Mouse (Mus musculus) MEL (cell line): Measurements from ENCODE around the gene E130116L18Rik. TPM values are rescaled to one million over a fixed set of nuclear protein-coding genes. Genes with fewer than 3 reads are reported as not detected.
A peak's percentile ranks its signal among the peaks of the same experiment; 100 is the strongest.
"Not testable (repeated sequence)": the region's sequence is repeated elsewhere in the genome, so short reads cannot be mapped to it uniquely, and the experiment has no call there.

Experiments
- DNase-seq: peaks from one replicate; pipeline ENCODE4 v3.0.0; 2011; ENCODE audit warnings: low read depth, low spot score
- H3K27ac ChIP-seq: 2 replicates; pipeline ENCODE4 v1.5.1; 2012; ENCODE audit warnings: low read depth, mild to moderate bottlenecking, control low read depth, low read length, moderate library complexity; ENCODE audit not compliant: control insufficient read depth
- H3K27me3 ChIP-seq, 2 experiments: fragments of 150-350 bp in 1 of 2; sonication (generic) in 1 of 2; 2 replicates each; pipeline ENCODE4 v1.6.1; 2012; ENCODE audit warnings: low read length in 2 of 2, mild to moderate bottlenecking in 2 of 2, improper control_type of control experiment in 1 of 2, moderate library complexity in 1 of 2; ENCODE audit not compliant: insufficient read depth in 2 of 2, control insufficient read depth in 1 of 2
- H3K36me3 ChIP-seq, 2 experiments: 2 replicates each; pipeline ENCODE4 v1.6.1; 2012 to 2014; ENCODE audit warnings: low read length in 2 of 2, improper control_type of control experiment in 1 of 2, inconsistent platforms in 1 of 2, mild to moderate bottlenecking in 1 of 2; ENCODE audit not compliant: insufficient read depth in 2 of 2, control insufficient read depth in 1 of 2
- H3K4me1 ChIP-seq, 2 experiments: fragments of 150-350 bp in 1 of 2; sonication (generic) in 1 of 2; 2 replicates each; pipeline ENCODE4 v1.6.1; 2012; ENCODE audit warnings: low read length in 2 of 2, improper control_type of control experiment in 1 of 2, mild to moderate bottlenecking in 1 of 2; ENCODE audit not compliant: insufficient read depth in 2 of 2, control insufficient read depth in 1 of 2
- H3K4me3 ChIP-seq, 2 experiments: fragments of 150-350 bp in 1 of 2; sonication (generic) in 1 of 2; 2 replicates each; pipeline ENCODE4 v1.5.1; 2012; ENCODE audit warnings: low read depth in 2 of 2, low read length in 2 of 2, mild to moderate bottlenecking in 2 of 2, moderate library complexity in 2 of 2, control low read depth in 1 of 2, improper control_type of control experiment in 1 of 2; ENCODE audit not compliant: control insufficient read depth in 1 of 2, insufficient read depth in 1 of 2
- H3K79me2 ChIP-seq: 2 replicates; pipeline ENCODE4 v1.6.1; 2012; ENCODE audit warnings: mild to moderate bottlenecking, low read length, moderate library complexity; ENCODE audit not compliant: control insufficient read depth, poor library complexity, insufficient read depth
- H3K9ac ChIP-seq: 2 replicates; pipeline ENCODE4 v1.6.1; 2012; ENCODE audit warnings: low read depth, mild to moderate bottlenecking, control low read depth, low read length, moderate library complexity; ENCODE audit not compliant: control insufficient read depth, poor library complexity, severe bottlenecking
- H3K9me3 ChIP-seq: fragments of 150-350 bp; sonication (generic); replicated peaks from 2 replicates; pipeline ENCODE4 v1.6.1; 2012; ENCODE audit warnings: mild to moderate bottlenecking, low read length, improper control_type of control experiment, moderate library complexity; ENCODE audit not compliant: insufficient read depth
- BHLHE40 ChIP-seq: IDR thresholded peaks from 2 replicates; pipeline ENCODE4 v1.6.1; 2012; ENCODE audit warnings: low read depth, mild to moderate bottlenecking, inconsistent platforms, low read length, improper control_type of control experiment, borderline replicate concordance
- CHD1 ChIP-seq: IDR thresholded peaks from 2 replicates; pipeline ENCODE4 v1.6.1; 2012; ENCODE audit warnings: low read depth, mild to moderate bottlenecking, inconsistent platforms, low read length, improper control_type of control experiment
- CHD2 ChIP-seq: IDR thresholded peaks from 2 replicates; pipeline ENCODE4 v1.6.1; 2011; ENCODE audit warnings: low read length, improper control_type of control experiment
- CTCF ChIP-seq, 3 experiments: IDR thresholded peaks in 2 of 3; conservative IDR thresholded peaks in 1 of 3; 2 replicates each; pipeline ENCODE4 v1.5.1; 2011 to 2012; ENCODE audit warnings: low read length in 3 of 3, low read depth in 2 of 3, mild to moderate bottlenecking in 2 of 3, improper control_type of control experiment in 1 of 3, inconsistent platforms in 1 of 3, mixed read lengths in 1 of 3, moderate library complexity in 1 of 3; ENCODE audit not compliant: control insufficient read depth in 1 of 3, insufficient read depth in 1 of 3, poor library complexity in 1 of 3, severe bottlenecking in 1 of 3
- E2F4 ChIP-seq: IDR thresholded peaks from 2 replicates; pipeline ENCODE4 v1.6.1; 2011; ENCODE audit warnings: low read depth, low read length, improper control_type of control experiment, borderline replicate concordance
- EP300 ChIP-seq, 2 experiments: IDR thresholded peaks; 2 replicates each; pipeline ENCODE4 v1.6.1; 2011; ENCODE audit warnings: improper control_type of control experiment in 2 of 2, low read length in 2 of 2, low read depth in 1 of 2, mild to moderate bottlenecking in 1 of 2
- GATA1 ChIP-seq: IDR thresholded peaks from 2 replicates; pipeline ENCODE4 v1.6.1; 2011; ENCODE audit warnings: low read depth, low read length, improper control_type of control experiment
- HCFC1 ChIP-seq: IDR thresholded peaks from 2 replicates; pipeline ENCODE4 v1.6.1; 2012; ENCODE audit warnings: low read depth, mild to moderate bottlenecking, inconsistent platforms, low read length, improper control_type of control experiment, moderate library complexity
- MAX ChIP-seq: IDR thresholded peaks from 2 replicates; pipeline ENCODE4 v1.6.1; 2011; ENCODE audit warnings: low read length, improper control_type of control experiment
- MYB ChIP-seq: IDR thresholded peaks from 2 replicates; pipeline ENCODE4 v1.6.1; 2011; ENCODE audit warnings: mild to moderate bottlenecking, low read depth, low read length, improper control_type of control experiment
- MYC ChIP-seq: IDR thresholded peaks from 2 replicates; pipeline ENCODE4 v1.6.1; 2011; ENCODE audit warnings: low read depth, mild to moderate bottlenecking, low read length, improper control_type of control experiment, moderate library complexity
- NRF1 ChIP-seq: IDR thresholded peaks from 2 replicates; pipeline ENCODE4 v1.6.1; 2014; ENCODE audit warnings: low read depth, mild to moderate bottlenecking, inconsistent platforms, low read length, improper control_type of control experiment, moderate library complexity; ENCODE audit not compliant: poor library complexity, insufficient read depth, severe bottlenecking
- POLR2A ChIP-seq, 2 experiments: IDR thresholded peaks; 2 replicates each; pipeline ENCODE4 v1.6.1; 2011 to 2012; ENCODE audit warnings: low read length in 2 of 2, mild to moderate bottlenecking in 2 of 2, control low read depth in 1 of 2, improper control_type of control experiment in 1 of 2, low read depth in 1 of 2, moderate library complexity in 1 of 2; ENCODE audit not compliant: control insufficient read depth in 1 of 2, insufficient read depth in 1 of 2, poor library complexity in 1 of 2
- RAD21 ChIP-seq: IDR thresholded peaks from 2 replicates; pipeline ENCODE4 v1.6.1; 2011; ENCODE audit warnings: mild to moderate bottlenecking, low read depth, low read length, improper control_type of control experiment
- RCOR1 ChIP-seq: IDR thresholded peaks from 2 replicates; pipeline ENCODE4 v1.6.1; 2012; ENCODE audit warnings: low read depth, mild to moderate bottlenecking, inconsistent platforms, low read length, improper control_type of control experiment
- SMC3 ChIP-seq: IDR thresholded peaks from 2 replicates; pipeline ENCODE4 v1.6.1; 2011; ENCODE audit warnings: low read depth, low read length, improper control_type of control experiment
- TBP ChIP-seq: IDR thresholded peaks from 2 replicates; pipeline ENCODE4 v1.8.0; 2011; ENCODE audit warnings: low read depth, low read length, improper control_type of control experiment
- TCF12 ChIP-seq: IDR thresholded peaks from 2 replicates; pipeline ENCODE4 v1.6.1; 2014; ENCODE audit warnings: low read depth, mild to moderate bottlenecking, inconsistent platforms, low read length, improper control_type of control experiment, moderate library complexity
- USF2 ChIP-seq, 2 experiments: IDR thresholded peaks; 2 replicates each; pipeline ENCODE4 v1.6.1; 2011 to 2012; ENCODE audit warnings: improper control_type of control experiment in 2 of 2, low read length in 2 of 2, borderline replicate concordance in 1 of 2, inconsistent platforms in 1 of 2, low read depth in 1 of 2, mild to moderate bottlenecking in 1 of 2; ENCODE audit not compliant: insufficient read depth in 1 of 2
- ZC3H11A ChIP-seq: IDR thresholded peaks from 2 replicates; pipeline ENCODE4 v1.6.1; 2012; ENCODE audit warnings: low read depth, mild to moderate bottlenecking, inconsistent platforms, low read length, improper control_type of control experiment
- ZMIZ1 ChIP-seq: IDR thresholded peaks from 2 replicates; pipeline ENCODE4 v1.6.1; 2012; ENCODE audit warnings: low read depth, mild to moderate bottlenecking, inconsistent platforms, low read length, improper control_type of control experiment, moderate library complexity
- polyA plus RNA-seq, 2 experiments: library from polyadenylated mRNA; stranded (reverse) in 1 of 2; unstranded in 1 of 2; fragments of >175 nt in 1 of 2; fragments of >200 nt in 1 of 2; gene quantifications; 2 replicates each; pipeline versions ENCODE4 v1.2.1 to v1.2.4; 2012; ENCODE audit warnings: low replicate concordance in 2 of 2, low read depth in 1 of 2; ENCODE audit not compliant: insufficient read length in 2 of 2, insufficient read depth in 1 of 2, missing spikeins in 1 of 2
- total RNA-seq: library from RNA; depleted of rRNA; stranded (reverse); fragments of 300-350 nt; gene quantifications from 2 replicates; pipeline ENCODE4 v1.2.3, GENCODE M21; 2012

The E130116L18Rik gene
- total and polyA plus RNA-seq, 3 experiments: not detected

GRCm38 (mm10) chr5:25181004-25181531 lies 41.9 kb downstream of the E130116L18Rik start, which contains the start of gene Galntl5:
Galntl5 (plus strand) TSS chr5:25181460.
- Histone ChIP-seq H3K79me2 (no peaks in the 10 kb centered on the region), H3K9me3 (no peaks in the 10 kb centered on the region), H3K4me3 (no peak within 1 kb of the TSS), H3K27me3 (peaks cover 3 to 6% of the 10 kb centered on the region in 2 experiments; a peak in 3 of 4 replicates), H3K9ac (no peak within 1 kb of the TSS), H3K4me1 (no peaks in the 10 kb centered on the region), H3K36me3 (no peaks in the 10 kb centered on the region), H3K27ac (no peak within 1 kb of the TSS)
- TF ChIP-seq RCOR1 (no peak), NRF1 (no peak), GATA1 (no peak), ZC3H11A (no peak), USF2 (IDR thresholded peaks at IDR 0.05; ENCODE audit: borderline replicate concordance in 1 of 2, insufficient read depth in 1 of 2, low read depth in 1 of 2, low read length in 2 of 2) (no peak), EP300 (IDR thresholded peaks at IDR 0.05; ENCODE audit: low read depth in 1 of 2, low read length in 2 of 2) (no peak), E2F4 (no peak), TBP (no peak)
- DNase-seq: no peak

GRCm38 (mm10) chr5:25179936-25180488 lies 42.9 kb downstream of the E130116L18Rik start:
- no peak for DNase-seq
- Histone ChIP-seq H3K27me3 (peaks cover 1 to 5% of the 10 kb centered on the region in 2 experiments; a peak in 3 of 4 replicates), H3K36me3 (no peaks in the 10 kb centered on the region), H3K9me3 (no peaks in the 10 kb centered on the region)
- TF ChIP-seq HCFC1 (no peak), CHD2 (no peak), POLR2A (IDR thresholded peaks at IDR 0.05; ENCODE audit: control insufficient read depth in 1 of 2, insufficient read depth in 1 of 2, low read depth in 1 of 2, low read length in 2 of 2, poor library complexity in 1 of 2) (no peak), TBP (no peak)
- TF ChIP-seq, all 39 proteins: peak for 0
- Histone ChIP-seq H3K9ac (no peak overlapping the region), H3K79me2 (no peaks in the 10 kb centered on the region), H3K4me3 (no peak overlapping the region), H3K27ac (no peak overlapping the region), H3K4me1 (no peaks in the 10 kb centered on the region)

- Histone ChIP-seq H3K27ac (no peak overlapping the region), H3K4me3 (no peak overlapping the region)
These were observed 43.7 kb downstream of the E130116L18Rik start for GRCm38 (mm10) chr5:25179284-25179683.

GRCm38 (mm10) chr5:25178543-25178942 lies 44.4 kb downstream of the E130116L18Rik start:
- not testable (repeated sequence) for H3K4me1 ChIP-seq, H3K79me2 ChIP-seq, H3K27ac ChIP-seq, H3K27me3 ChIP-seq, H3K9ac ChIP-seq, DNase-seq, H3K4me3 ChIP-seq, H3K9me3 ChIP-seq, H3K36me3 ChIP-seq

More at GRCm38 (mm10) chr5:25179284-25179683, 43.7 kb downstream of the E130116L18Rik start:
- H3K4me1 ChIP-seq: no peaks in the 10 kb centered on the region
- DNase-seq: peak; percentile 50
- no peaks in the 10 kb centered on the region for H3K9me3 ChIP-seq
- TF ChIP-seq NRF1: no peak
- no peak for TF ChIP-seq TCF12
- TF ChIP-seq RCOR1: no peak
- TF ChIP-seq BHLHE40: no peak
- no peak for TF ChIP-seq MYC
- TF ChIP-seq ZC3H11A: peak; percentile 34
- peak; percentile 35 for TF ChIP-seq RAD21
- no peak for TF ChIP-seq ZMIZ1
- peak; percentile 65 for TF ChIP-seq SMC3
- TF ChIP-seq CHD1: no peak
- no peak for TF ChIP-seq MAX
- TF ChIP-seq CTCF (IDR thresholded peaks at IDR 0.05 in 2 of 3, conservative IDR thresholded peaks at IDR 0.05 in 1 of 3; ENCODE audit: control insufficient read depth in 1 of 3, insufficient read depth in 1 of 3, low read depth in 2 of 3, low read length in 3 of 3, poor library complexity in 1 of 3, severe bottlenecking in 1 of 3): peak in 2 of 3 experiments; percentile 47 to 48; a peak in 5 of 6 replicates
- no peak for TF ChIP-seq MYB
- H3K36me3 ChIP-seq: no peaks in the 10 kb centered on the region
- peaks cover 1 to 7% of the 10 kb centered on the region in 2 experiments; a peak in 3 of 4 replicates for H3K27me3 ChIP-seq
- no peaks in the 10 kb centered on the region for H3K79me2 ChIP-seq
- no peak overlapping the region for H3K9ac ChIP-seq
